Mouse (Mus musculus): ENCODE measurements at regions not wholly inside any gene's neighbourhood (a gene's known extent, or its start where the extent isn't known, plus 50 kb on each side); places are given as distances from the start of the nearest gene placed in this dataset.

DNA sequence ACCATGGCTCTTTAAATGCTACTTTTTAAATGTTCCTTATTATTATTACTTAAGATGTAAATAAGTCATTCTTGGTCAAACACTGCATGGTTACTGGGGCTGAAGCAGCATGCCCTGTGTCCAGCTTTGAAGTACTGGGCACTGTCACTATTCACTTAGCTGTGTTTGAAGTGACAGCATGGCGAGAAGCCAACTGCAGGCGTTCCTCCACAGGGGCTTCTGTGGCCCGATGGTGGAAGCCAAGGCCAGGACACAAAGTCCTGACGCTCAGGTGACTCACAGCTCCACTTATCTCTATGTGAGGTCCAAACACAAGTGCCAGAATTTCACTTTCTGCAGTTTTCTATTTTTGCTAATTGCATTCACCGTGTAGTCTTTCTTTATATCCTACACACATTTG, 65.3 kb downstream of the Cdca7 start:
- TF ChIP-seq POLR2A (IDR thresholded peaks at IDR 0.05; ENCODE audit: low read depth, low read length): no peak
- TF ChIP-seq CTCF (IDR thresholded peaks at IDR 0.05; ENCODE audit: extremely low read depth, insufficient read depth, insufficient read length, insufficient replicate concordance): no peak
- no peak for DNase-seq (ENCODE audit: low read depth in 1 of 2, low spot score in 2 of 2)
- H3K27ac ChIP-seq (ENCODE audit: insufficient read depth, low read length): no peak overlapping the region
- no peak overlapping the region for H3K4me3 ChIP-seq (ENCODE audit: extremely low read depth, insufficient read depth, insufficient read length)
- 84% methylated on average over 5 of the region's 5 CpGs for WGBS
- H3K27me3 ChIP-seq (ENCODE audit: control insufficient read depth, insufficient read depth, low read length): no peaks in the 10 kb centered on the region
- no peaks in the 10 kb centered on the region for H3K4me1 ChIP-seq (ENCODE audit: control insufficient read depth, insufficient read depth, insufficient read length)
- no peaks in the 10 kb centered on the region for H3K36me3 ChIP-seq (ENCODE audit: control insufficient read depth, insufficient read depth, low read length)

- no peak for DNase-seq (ENCODE audit: low read depth in 1 of 2, low spot score in 2 of 2)
Observed at GRCm38 (mm10) chr2:72545453-72545852, 69.5 kb downstream of the Cdca7 start.

GRCm38 (mm10) chr2:72546476-72546875, 70.5 kb downstream of the Cdca7 start:
- no peak for TF ChIP-seq CTCF (IDR thresholded peaks at IDR 0.05; ENCODE audit: extremely low read depth, insufficient read depth, insufficient read length, insufficient replicate concordance)
- TF ChIP-seq POLR2A (IDR thresholded peaks at IDR 0.05; ENCODE audit: low read depth, low read length): no peak
- DNase-seq (ENCODE audit: low read depth in 1 of 2, low spot score in 2 of 2): no peak
- WGBS: 57% methylated on average over 5 of the region's 5 CpGs
- H3K36me3 ChIP-seq (ENCODE audit: control insufficient read depth, insufficient read depth, low read length): no peaks in the 10 kb centered on the region
- H3K27ac ChIP-seq (ENCODE audit: insufficient read depth, low read length): no peak overlapping the region
- H3K4me1 ChIP-seq (ENCODE audit: control insufficient read depth, insufficient read depth, insufficient read length): no peaks in the 10 kb centered on the region
- H3K27me3 ChIP-seq (ENCODE audit: control insufficient read depth, insufficient read depth, low read length): no peaks in the 10 kb centered on the region
- no peak overlapping the region for H3K4me3 ChIP-seq (ENCODE audit: extremely low read depth, insufficient read depth, insufficient read length)

More at GRCm38 (mm10) chr2:72545453-72545852, 69.5 kb downstream of the Cdca7 start:
- no peaks in the 10 kb centered on the region for H3K4me1 ChIP-seq (ENCODE audit: control insufficient read depth, insufficient read depth, insufficient read length)
- H3K4me3 ChIP-seq (ENCODE audit: extremely low read depth, insufficient read depth, insufficient read length): no peak overlapping the region
- TF ChIP-seq CTCF (IDR thresholded peaks at IDR 0.05; ENCODE audit: extremely low read depth, insufficient read depth, insufficient read length, insufficient replicate concordance) (no peak), POLR2A (IDR thresholded peaks at IDR 0.05; ENCODE audit: low read depth, low read length) (no peak)
- H3K27ac ChIP-seq (ENCODE audit: insufficient read depth, low read length): no peak overlapping the region
- no peaks in the 10 kb centered on the region for H3K27me3 ChIP-seq (ENCODE audit: control insufficient read depth, insufficient read depth, low read length)
- no peaks in the 10 kb centered on the region for H3K36me3 ChIP-seq (ENCODE audit: control insufficient read depth, insufficient read depth, low read length)
- 92% methylated on average over 1 of the region's 1 CpGs for WGBS

DNA sequence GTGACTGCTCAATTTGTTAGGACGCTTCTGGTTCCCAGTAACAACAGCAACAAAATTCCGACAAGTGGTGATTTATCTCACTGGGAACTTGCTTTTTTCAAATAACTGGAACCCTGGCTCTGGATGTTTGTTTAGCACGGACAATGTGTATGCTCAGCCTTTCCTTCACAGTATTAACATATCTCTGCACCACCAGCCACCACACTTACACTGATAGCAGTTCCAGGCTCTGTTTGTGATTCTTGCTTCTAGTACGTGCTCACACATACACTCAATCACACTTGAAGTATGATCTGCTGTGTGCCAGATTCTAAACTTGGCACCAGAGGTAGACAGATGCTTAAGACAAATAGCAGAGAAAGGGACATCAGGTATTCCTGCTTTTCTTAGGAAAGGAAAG, 71.0 kb downstream of the Cdca7 start:
- TF ChIP-seq CTCF (IDR thresholded peaks at IDR 0.05; ENCODE audit: extremely low read depth, insufficient read depth, insufficient read length, insufficient replicate concordance): no peak
- TF ChIP-seq POLR2A (IDR thresholded peaks at IDR 0.05; ENCODE audit: low read depth, low read length): no peak
- H3K36me3 ChIP-seq (ENCODE audit: control insufficient read depth, insufficient read depth, low read length): no peaks in the 10 kb centered on the region
- H3K4me3 ChIP-seq (ENCODE audit: extremely low read depth, insufficient read depth, insufficient read length): no peak overlapping the region
- H3K4me1 ChIP-seq (ENCODE audit: control insufficient read depth, insufficient read depth, insufficient read length): no peaks in the 10 kb centered on the region
- no peak for DNase-seq (ENCODE audit: low read depth in 1 of 2, low spot score in 2 of 2)
- no peaks in the 10 kb centered on the region for H3K27me3 ChIP-seq (ENCODE audit: control insufficient read depth, insufficient read depth, low read length)
- no peak overlapping the region for H3K27ac ChIP-seq (ENCODE audit: insufficient read depth, low read length)
- WGBS: 60% methylated on average over 4 of the region's 4 CpGs

GRCm38 (mm10) chr2:72551268-72551667, 75.3 kb downstream of the Cdca7 start:
- H3K27ac ChIP-seq (ENCODE audit: insufficient read depth, low read length): no peak overlapping the region
- no peak overlapping the region for H3K4me3 ChIP-seq (ENCODE audit: extremely low read depth, insufficient read depth, insufficient read length)
- no peaks in the 10 kb centered on the region for H3K36me3 ChIP-seq (ENCODE audit: control insufficient read depth, insufficient read depth, low read length)
- no peaks in the 10 kb centered on the region for H3K27me3 ChIP-seq (ENCODE audit: control insufficient read depth, insufficient read depth, low read length)
- no peaks in the 10 kb centered on the region for H3K4me1 ChIP-seq (ENCODE audit: control insufficient read depth, insufficient read depth, insufficient read length)
- 75% methylated on average over 4 of the region's 4 CpGs for WGBS
- TF ChIP-seq POLR2A (IDR thresholded peaks at IDR 0.05; ENCODE audit: low read depth, low read length) (no peak), CTCF (IDR thresholded peaks at IDR 0.05; ENCODE audit: extremely low read depth, insufficient read depth, insufficient read length, insufficient replicate concordance) (no peak)
- DNase-seq (ENCODE audit: low read depth in 1 of 2, low spot score in 2 of 2): no peak

DNA sequence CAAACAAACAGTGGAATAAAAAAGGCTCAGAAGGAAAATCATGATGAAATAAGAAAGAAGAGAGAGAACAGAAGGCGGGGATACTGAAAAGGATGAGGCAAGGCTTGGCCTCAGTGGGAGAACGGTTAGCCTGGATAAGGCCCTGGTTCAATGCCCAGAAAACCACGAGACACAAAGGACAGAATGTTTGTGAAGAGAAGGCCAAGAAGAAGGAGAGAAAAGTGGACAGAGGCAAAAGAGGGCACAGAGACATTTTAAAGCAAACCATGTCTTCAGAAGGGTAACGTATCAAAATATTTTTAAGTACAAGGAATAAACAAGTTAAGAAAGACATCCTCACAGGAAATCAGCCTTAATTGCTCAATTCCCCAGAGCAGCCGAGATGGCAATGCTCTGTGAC, 78.6 kb downstream of the Cdca7 start:
- H3K27me3 ChIP-seq (ENCODE audit: control insufficient read depth, insufficient read depth, low read length): no peaks in the 10 kb centered on the region
- TF ChIP-seq POLR2A (IDR thresholded peaks at IDR 0.05; ENCODE audit: low read depth, low read length) (no peak), CTCF (IDR thresholded peaks at IDR 0.05; ENCODE audit: extremely low read depth, insufficient read depth, insufficient read length, insufficient replicate concordance) (no peak)
- no peaks in the 10 kb centered on the region for H3K4me1 ChIP-seq (ENCODE audit: control insufficient read depth, insufficient read depth, insufficient read length)
- 81% methylated on average over 5 of the region's 5 CpGs for WGBS
- H3K27ac ChIP-seq (ENCODE audit: insufficient read depth, low read length): no peak overlapping the region
- no peak for DNase-seq (ENCODE audit: low read depth in 1 of 2, low spot score in 2 of 2)
- H3K36me3 ChIP-seq (ENCODE audit: control insufficient read depth, insufficient read depth, low read length): no peaks in the 10 kb centered on the region
- H3K4me3 ChIP-seq (ENCODE audit: extremely low read depth, insufficient read depth, insufficient read length): no peak overlapping the region

- no peak for TF ChIP-seq CTCF (IDR thresholded peaks at IDR 0.05; ENCODE audit: extremely low read depth, insufficient read depth, insufficient read length, insufficient replicate concordance)
- TF ChIP-seq POLR2A (IDR thresholded peaks at IDR 0.05; ENCODE audit: low read depth, low read length): no peak
- WGBS: 91% methylated on average over 4 of the region's 4 CpGs
- no peak for DNase-seq (ENCODE audit: low read depth in 1 of 2, low spot score in 2 of 2)
- no peaks in the 10 kb centered on the region for H3K36me3 ChIP-seq (ENCODE audit: control insufficient read depth, insufficient read depth, low read length)
- H3K27ac ChIP-seq (ENCODE audit: insufficient read depth, low read length): no peak overlapping the region
- no peaks in the 10 kb centered on the region for H3K27me3 ChIP-seq (ENCODE audit: control insufficient read depth, insufficient read depth, low read length)
- no peaks in the 10 kb centered on the region for H3K4me1 ChIP-seq (ENCODE audit: control insufficient read depth, insufficient read depth, insufficient read length)
- no peak overlapping the region for H3K4me3 ChIP-seq (ENCODE audit: extremely low read depth, insufficient read depth, insufficient read length)
Observed at GRCm38 (mm10) chr2:72555116-72555515, 79.2 kb downstream of the Cdca7 start.
